Mouse (Mus musculus) cerebellum, adult 9-10 months (tissue): ENCODE measurements at regions not wholly inside any gene's neighbourhood (a gene's known extent, or its start where the extent isn't known, plus 50 kb on each side); places are given as distances from the start of the nearest gene placed in this dataset.

ENCODE experiments used
- DNase-seq: peaks from one replicate; pipeline ENCODE4 v3.0.0; 2022

GRCm38 (mm10) chr11:20882756-20883155, 51.9 kb upstream of the Lgalsl start:
- DNase-seq: no peak

- no peak for DNase-seq
These were observed 53.1 kb upstream of the Lgalsl start for GRCm38 (mm10) chr11:20883907-20884306.

GRCm38 (mm10) chr11:20887044-20887443, 56.2 kb upstream of the Lgalsl start:
- DNase-seq: no peak

GRCm38 (mm10) chr11:20890479-20890878, 59.6 kb upstream of the Lgalsl start:
- DNase-seq: no peak

- DNase-seq: no peak
These were observed 60.9 kb upstream of the Lgalsl start for GRCm38 (mm10) chr11:20891711-20892110.

GRCm38 (mm10) chr11:20896277-20897123, 65.6 kb upstream of the Lgalsl start:
- DNase-seq: no peak

GRCm38 (mm10) chr11:20897468-20897867, 66.6 kb upstream of the Lgalsl start:
- no peak for DNase-seq

GRCm38 (mm10) chr11:20898558-20898957, 67.7 kb upstream of the Lgalsl start:
- no peak for DNase-seq

- no peak for DNase-seq
These were observed 68.9 kb upstream of the Lgalsl start for GRCm38 (mm10) chr11:20899766-20900165.

- DNase-seq: no peak
These were observed 71.1 kb upstream of the Lgalsl start for GRCm38 (mm10) chr11:20902001-20902400.

GRCm38 (mm10) chr11:20902910-20903309, 72.1 kb upstream of the Lgalsl start:
- DNase-seq: no peak

- DNase-seq: no peak
These were observed 77.1 kb upstream of the Lgalsl start for GRCm38 (mm10) chr11:20907996-20908395.

- no peak for DNase-seq
These were observed 77.6 kb upstream of the Lgalsl start for GRCm38 (mm10) chr11:20908471-20908870.

GRCm38 (mm10) chr11:20913042-20913441, 82.2 kb upstream of the Lgalsl start:
- no peak for DNase-seq

- DNase-seq: peak; percentile 76
These were observed 82.9 kb upstream of the Lgalsl start for GRCm38 (mm10) chr11:20913598-20914296.

GRCm38 (mm10) chr11:20914297-20914997, 83.6 kb upstream of the Lgalsl start:
- DNase-seq: no peak

GRCm38 (mm10) chr11:20915182-20915602, 84.3 kb upstream of the Lgalsl start:
- DNase-seq: peak; percentile 14

GRCm38 (mm10) chr11:20915687-20916432, 85.0 kb upstream of the Lgalsl start:
- no peak for DNase-seq

GRCm38 (mm10) chr11:20916473-20916911, 85.6 kb upstream of the Lgalsl start:
- no peak for DNase-seq

- no peak for DNase-seq
These were observed 86.1 kb upstream of the Lgalsl start for GRCm38 (mm10) chr11:20916961-20917360.

GRCm38 (mm10) chr11:20917483-20917882, 86.6 kb upstream of the Lgalsl start:
- DNase-seq: no peak

- DNase-seq: no peak
These were observed 92.3 kb upstream of the Lgalsl start for GRCm38 (mm10) chr11:20923115-20923514.

- no peak for DNase-seq
These were observed 98.6 kb upstream of the Lgalsl start for GRCm38 (mm10) chr11:20929426-20929825.
